Mouse (Mus musculus) lung, postnatal 0 days (tissue): ENCODE data around the gene Ccdc63.

ENCODE experiments used
- CTCF ChIP-seq: IDR thresholded peaks from 2 replicates; pipeline ENCODE4 v1.5.1; 2016; ENCODE audit warnings: antibody characterized with exemption, mild to moderate bottlenecking
- EP300 ChIP-seq: IDR thresholded peaks from 2 replicates; pipeline ENCODE4 v1.6.1; 2016; ENCODE audit warnings: antibody characterized with exemption, mild to moderate bottlenecking, control low read depth

DNA sequence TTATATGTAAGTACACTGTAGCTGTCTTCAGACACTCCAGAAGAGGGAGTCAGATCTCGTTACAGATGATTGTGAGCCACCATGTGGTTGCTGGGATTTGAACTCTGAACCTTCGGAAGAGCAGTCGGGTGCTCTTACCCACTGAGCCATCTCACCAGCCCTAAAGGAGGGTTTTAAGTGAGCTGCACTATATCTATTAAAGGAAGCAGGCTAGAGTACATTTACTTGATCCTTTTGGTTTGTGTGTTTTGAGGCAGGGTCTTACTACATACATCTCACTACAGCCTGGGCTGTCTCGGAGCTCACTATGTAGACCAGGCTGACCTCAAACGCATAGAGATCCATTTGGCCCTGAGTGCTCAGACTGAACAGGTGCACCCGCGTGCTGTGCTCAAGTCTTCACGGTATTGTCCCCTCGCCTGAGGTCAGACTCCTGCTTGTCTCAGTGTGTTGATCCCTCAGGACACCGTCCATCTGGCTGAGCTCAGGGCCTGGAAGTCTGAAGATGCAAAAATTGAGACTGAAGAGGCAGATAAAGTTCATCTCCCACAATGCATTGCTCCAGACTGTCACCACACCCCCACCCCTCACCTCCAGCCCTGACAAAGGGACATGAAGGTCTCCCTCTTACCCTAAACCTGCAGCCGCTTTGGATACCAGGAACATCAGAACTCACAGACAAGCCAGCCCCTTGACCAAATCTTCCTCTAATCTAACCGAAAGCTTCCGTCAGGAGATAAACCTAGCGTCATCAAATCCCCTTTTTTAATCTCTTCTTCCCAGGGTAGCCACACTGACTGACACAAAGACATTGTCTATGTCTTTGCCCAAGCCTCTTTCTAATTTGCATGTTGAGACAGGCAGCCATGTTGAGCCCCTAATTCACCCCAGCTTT, 6.0 kb downstream of the Ccdc63 start:
- TF ChIP-seq CTCF (no peak), EP300 (no peak)
